Mouse (Mus musculus) kidney, embryonic 15.5 days (tissue): ENCODE measurements around the gene Asb16. TPM values are rescaled to one million over a fixed set of nuclear protein-coding genes. Genes with fewer than 3 reads are reported as not detected.

ENCODE experiments used
- ATAC-seq: fragments of 200-750 bp; cut with Nextera tagmentation; replicated peaks from 2 replicates; pipeline ENCODE4 v1.8.0; 2017; ENCODE audit warnings: moderate TSS enrichment; ENCODE audit not compliant: low FRiP score
- H3K27ac ChIP-seq: fragments of 300-500 bp; sonication (generic); 2 replicates; pipeline ENCODE4 v1.5.1; 2015; ENCODE audit warnings: mild to moderate bottlenecking, inconsistent platforms
- H3K27me3 ChIP-seq: fragments of 300-500 bp; sonication (generic); 2 replicates; pipeline ENCODE4 v1.6.1; 2015; ENCODE audit warnings: inconsistent platforms
- H3K36me3 ChIP-seq: fragments of 300-500 bp; sonication (generic); 2 replicates; pipeline ENCODE4 v1.6.1; 2015; ENCODE audit warnings: inconsistent platforms
- H3K4me1 ChIP-seq: fragments of 300-500 bp; sonication (generic); 2 replicates; pipeline ENCODE4 v1.6.1; 2015; ENCODE audit warnings: inconsistent platforms
- H3K4me2 ChIP-seq: fragments of 300-500 bp; sonication (generic); 2 replicates; pipeline ENCODE4 v1.6.1; 2015; ENCODE audit warnings: moderate library complexity, mild to moderate bottlenecking, inconsistent platforms
- H3K4me3 ChIP-seq: fragments of 300-500 bp; sonication (generic); replicated peaks from 2 replicates; pipeline ENCODE4 v1.5.1; 2015; ENCODE audit warnings: mild to moderate bottlenecking, inconsistent platforms
- H3K9ac ChIP-seq: fragments of 300-500 bp; sonication (generic); 2 replicates; pipeline ENCODE4 v1.6.1; 2015; ENCODE audit warnings: mild to moderate bottlenecking, inconsistent platforms
- H3K9me3 ChIP-seq: fragments of 300-500 bp; sonication (generic); replicated peaks from 2 replicates; pipeline ENCODE4 v1.6.1; 2016; ENCODE audit warnings: inconsistent platforms
- WGBS: fragments of 180-500 bp; shearing (Covaris S2); methylation state at CpG from one replicate; pipeline ENCODE4 v1.1.7; 2015; ENCODE audit warnings: mixed read lengths; 5-methylcytosine and 5-hydroxymethylcytosine counted together
- polyA plus RNA-seq: library from polyadenylated mRNA; unstranded; fragments of >200 nt; fragmentation: Nextera tagmentation; extraction: Ambion mirVana; gene quantifications from 2 replicates; pipeline ENCODE4 v1.2.1, GENCODE M21; 2015

Gene Asb16
- polyA plus RNA-seq, 1 experiment from 2014 or later: 0.10 TPM

DNA sequence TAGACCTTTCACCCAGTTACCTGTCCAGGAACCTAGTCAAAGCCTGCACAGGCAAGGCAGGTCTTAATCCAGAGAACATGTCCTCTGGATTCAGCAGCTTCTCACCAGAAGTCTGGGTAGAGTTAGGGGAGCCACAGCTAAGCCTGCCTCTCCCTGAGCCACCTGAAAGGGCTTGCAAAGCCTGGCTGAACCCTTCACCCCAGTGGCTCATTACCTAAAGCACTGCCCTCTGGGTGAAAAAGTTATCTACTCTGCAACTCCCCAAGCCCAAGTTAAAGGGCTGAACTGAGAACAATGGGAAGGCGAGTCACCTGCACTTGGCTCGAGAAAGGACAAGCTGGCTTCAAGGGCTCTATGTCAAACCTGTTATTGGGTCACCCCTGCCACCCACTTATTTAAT is 35.6 kb downstream of the Asb16 start:
- H3K4me3 ChIP-seq: no peak overlapping the region
- H3K27me3 ChIP-seq: no peaks in the 10 kb centered on the region
- 47% methylated on average over 2 of the region's 2 CpGs for WGBS
- no peaks in the 10 kb centered on the region for H3K9me3 ChIP-seq
- no peak overlapping the region for H3K9ac ChIP-seq
- peaks cover 10% of the 10 kb centered on the region for H3K4me1 ChIP-seq
- H3K4me2 ChIP-seq: no peak overlapping the region
- H3K36me3 ChIP-seq: peaks cover 32% of the 10 kb centered on the region
- H3K27ac ChIP-seq: no peak overlapping the region
- no peak for ATAC-seq

DNA sequence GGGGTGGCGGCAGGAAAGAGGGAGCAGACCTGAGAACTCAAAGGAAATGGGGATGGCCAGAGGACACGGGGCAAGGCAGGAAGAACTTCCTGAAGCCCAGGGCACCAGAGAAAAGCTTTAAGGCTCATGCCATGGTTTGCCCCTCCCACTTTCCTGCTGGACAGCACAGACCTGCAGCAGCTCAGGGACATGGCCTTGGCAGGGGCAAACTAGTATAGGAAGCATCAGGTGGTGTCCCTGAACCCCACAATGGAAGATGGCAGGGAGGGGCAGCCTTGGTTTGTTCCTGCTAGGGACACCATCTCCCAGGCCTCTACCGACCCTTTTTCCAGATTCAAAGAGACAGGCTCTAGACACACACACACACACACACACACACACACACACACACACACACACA is 36.8 kb downstream of the Asb16 start:
- 58% methylated on average over 3 of the region's 3 CpGs for WGBS

DNA sequence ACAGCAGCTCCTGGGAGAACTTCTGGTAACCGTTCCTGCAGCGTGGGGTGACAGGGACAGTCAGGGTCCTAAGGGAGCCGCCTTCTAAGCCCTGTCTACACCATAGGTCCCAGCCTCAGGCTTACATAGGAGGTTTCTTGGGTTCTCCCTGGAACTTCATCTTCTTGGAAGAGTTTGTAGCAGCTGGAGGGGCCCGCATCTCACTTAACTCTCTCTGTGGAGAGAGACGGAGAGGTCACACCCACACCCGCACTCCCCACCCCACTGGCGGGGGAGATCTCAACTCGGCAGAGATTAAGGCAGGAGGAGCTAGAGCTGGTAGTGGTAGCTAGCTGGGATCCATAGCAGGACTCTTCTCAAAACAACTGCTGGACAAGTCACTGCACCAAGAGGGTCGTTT is 39.6 kb downstream of the Asb16 start:
- WGBS: 91% methylated on average over 9 of the region's 9 CpGs
- Histone ChIP-seq H3K9me3 (no peaks in the 10 kb centered on the region), H3K27ac (no peak overlapping the region), H3K27me3 (no peaks in the 10 kb centered on the region), H3K36me3 (peaks cover 63% of the 10 kb centered on the region), H3K4me3 (no peak overlapping the region), H3K9ac (no peak overlapping the region), H3K4me1 (peaks cover 33% of the 10 kb centered on the region), H3K4me2 (no peak overlapping the region)
- no peak for ATAC-seq

More for the DNA sequence above, 36.8 kb downstream of the Asb16 start:
- no peak overlapping the region for H3K4me2 ChIP-seq
- no peak overlapping the region for H3K9ac ChIP-seq
- H3K4me3 ChIP-seq: no peak overlapping the region
- no peak for ATAC-seq
- no peaks in the 10 kb centered on the region for H3K9me3 ChIP-seq
- H3K27me3 ChIP-seq: no peaks in the 10 kb centered on the region
- peaks cover 42% of the 10 kb centered on the region for H3K36me3 ChIP-seq
- H3K27ac ChIP-seq: no peak overlapping the region
- H3K4me1 ChIP-seq: peaks cover 22% of the 10 kb centered on the region

DNA sequence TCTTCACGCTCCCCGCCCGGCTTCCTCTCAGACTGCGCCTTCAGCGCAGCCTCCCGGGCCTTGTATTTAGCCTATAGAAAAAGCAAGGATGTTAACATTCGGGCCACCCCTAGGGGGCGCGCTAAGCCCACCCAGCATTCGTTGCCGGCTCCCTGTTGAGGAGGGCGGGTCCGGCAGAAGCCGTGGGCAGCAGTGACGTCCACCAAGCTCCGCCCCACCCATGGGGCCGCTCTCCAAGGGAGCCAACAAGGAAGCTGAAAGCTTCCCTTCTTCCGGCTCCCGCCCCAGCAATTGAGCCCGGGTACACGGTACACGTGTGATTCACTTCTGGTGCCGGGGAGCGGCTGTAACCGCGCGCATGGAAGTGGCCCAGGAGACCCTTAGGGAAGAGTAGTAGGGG is 40.4 kb downstream of the Asb16 start:
- peak overlapping the region; percentile 38 for H3K4me3 ChIP-seq
- no peaks in the 10 kb centered on the region for H3K27me3 ChIP-seq
- peaks cover 72% of the 10 kb centered on the region for H3K36me3 ChIP-seq
- peak overlapping the region; percentile 8; the same call in 1 of the 2 replicates for H3K9ac ChIP-seq
- peaks cover 33% of the 10 kb centered on the region for H3K4me1 ChIP-seq
- peak; percentile 96 for ATAC-seq
- no peaks in the 10 kb centered on the region for H3K9me3 ChIP-seq
- H3K27ac ChIP-seq: peak overlapping the region; percentile 63
- under 1% methylated on average over 27 of the region's 27 CpGs for WGBS
- peak overlapping the region; percentile 59 for H3K4me2 ChIP-seq

DNA sequence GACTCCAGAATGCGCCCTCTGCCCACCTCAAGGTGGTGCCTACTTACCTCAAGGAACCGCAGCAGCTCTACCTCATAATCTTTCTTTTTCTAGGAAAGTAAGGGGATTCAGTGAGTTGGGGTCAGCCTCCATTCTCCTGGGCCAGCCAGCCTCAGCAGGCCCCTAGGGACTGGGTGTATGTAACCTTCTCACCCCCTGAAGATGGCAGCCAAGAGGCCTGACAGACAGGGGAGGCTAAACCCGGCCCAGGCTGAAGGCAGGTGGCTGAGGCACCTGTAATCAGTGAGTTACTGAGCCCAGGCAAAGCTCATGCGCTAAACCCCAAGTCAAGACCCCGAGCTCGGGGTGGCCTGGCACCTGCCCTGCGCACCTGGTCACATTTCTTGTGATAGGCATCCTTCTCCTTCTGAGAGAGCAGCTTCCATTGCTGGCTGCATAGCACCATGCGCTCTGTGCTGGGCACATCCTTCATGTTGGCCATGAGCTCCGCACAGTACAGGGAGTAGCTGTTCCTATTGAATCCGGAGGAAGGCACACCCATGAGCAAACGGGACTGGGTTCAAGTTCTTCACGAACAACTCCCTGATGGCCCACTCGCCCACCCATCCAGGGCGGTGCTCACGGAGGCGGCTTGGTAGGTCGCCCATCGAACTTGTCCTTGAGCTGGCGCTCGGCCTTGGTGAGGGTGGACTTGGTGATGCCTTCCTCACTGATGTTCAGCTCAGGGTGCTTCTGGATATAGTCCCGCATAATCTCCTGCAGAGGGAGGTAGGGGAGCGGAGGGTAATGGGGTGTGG is 41.5 kb downstream of the Asb16 start:
- Histone ChIP-seq H3K27me3 (no peaks in the 10 kb centered on the region), H3K4me3 (peak overlapping the region; percentile 38), H3K9me3 (no peaks in the 10 kb centered on the region), H3K9ac (peak overlapping the region; percentile 8; the same call in 1 of the 2 replicates), H3K4me1 (peaks cover 33% of the 10 kb centered on the region), H3K4me2 (peak overlapping the region; percentile 59), H3K36me3 (peaks cover 82% of the 10 kb centered on the region), H3K27ac (peak overlapping the region; percentile 63)
- 86% methylated on average over 22 of the region's 22 CpGs for WGBS
- no peak for ATAC-seq

DNA sequence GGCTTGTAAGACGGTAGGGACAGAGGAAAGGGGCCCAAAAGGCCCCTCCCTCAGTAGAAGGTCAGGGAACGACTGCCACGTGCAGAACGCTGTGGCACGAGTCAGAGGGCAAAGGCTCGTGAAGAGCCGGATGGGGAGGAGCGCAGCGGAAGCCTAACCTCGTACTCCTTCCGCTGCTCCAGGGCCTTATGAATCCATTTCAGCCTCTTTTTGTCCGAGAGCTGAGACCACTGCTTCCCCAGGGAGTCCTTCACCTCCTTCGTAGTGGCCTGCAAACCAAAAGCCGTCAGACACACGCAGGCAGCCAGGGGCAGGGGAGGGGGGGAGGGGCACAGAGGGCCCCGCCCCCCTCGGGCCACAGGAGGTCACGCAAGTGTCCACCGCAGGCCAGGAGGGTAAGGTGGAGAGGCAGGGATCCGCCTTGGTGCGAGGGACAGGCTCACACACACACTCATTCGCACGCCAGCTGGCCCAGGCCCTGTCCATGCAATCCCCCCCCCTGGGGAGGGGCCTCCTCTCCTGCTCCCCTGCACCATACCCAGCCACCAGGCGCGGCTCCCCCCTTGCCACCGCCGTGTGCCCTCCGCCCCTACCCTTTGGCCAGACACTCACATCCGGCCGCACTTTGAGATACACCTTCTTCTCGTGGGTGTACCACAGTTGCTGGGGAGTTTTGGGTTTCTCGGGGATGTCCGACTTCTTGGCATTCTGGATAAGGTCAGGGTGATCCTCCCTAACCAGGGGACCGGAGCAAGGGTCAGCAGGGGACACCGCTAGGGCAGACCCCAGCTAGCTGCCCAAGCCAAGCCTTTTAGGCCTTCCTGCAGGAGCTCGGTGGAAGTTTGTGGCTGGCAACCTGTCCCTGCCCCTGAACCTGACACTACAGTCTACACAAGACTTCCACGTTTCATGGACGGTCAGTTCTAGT is 42.5 kb downstream of the Asb16 start:
- 34% methylated on average over 38 of the region's 38 CpGs for WGBS

DNA sequence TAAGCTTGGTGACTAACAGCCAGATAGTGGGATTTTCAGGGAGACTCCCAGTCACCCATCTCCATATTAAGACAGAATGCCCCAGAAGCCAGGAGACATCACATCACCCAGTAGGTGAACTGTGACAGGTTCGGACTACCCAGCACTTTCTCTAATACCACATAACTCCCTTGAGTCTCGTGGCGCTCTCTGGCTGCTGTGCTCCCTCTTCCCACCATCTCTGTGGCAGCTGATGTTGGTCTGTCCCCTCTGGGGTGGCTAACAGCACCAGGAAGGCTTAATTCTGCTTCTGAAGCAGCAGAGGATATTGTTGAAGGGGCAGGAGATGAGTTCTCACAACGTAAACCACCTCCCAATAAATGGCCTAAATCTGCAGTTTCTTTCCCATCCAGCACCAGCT is 43.4 kb downstream of the Asb16 start:
- peaks cover 74% of the 10 kb centered on the region for H3K36me3 ChIP-seq
- no peak overlapping the region for H3K4me2 ChIP-seq
- no peak for ATAC-seq
- no peak overlapping the region for H3K9ac ChIP-seq
- H3K4me1 ChIP-seq: peaks cover 42% of the 10 kb centered on the region
- H3K9me3 ChIP-seq: no peaks in the 10 kb centered on the region
- no peak overlapping the region for H3K4me3 ChIP-seq
- WGBS: 87% methylated on average over 4 of the region's 4 CpGs
- no peaks in the 10 kb centered on the region for H3K27me3 ChIP-seq
- no peak overlapping the region for H3K27ac ChIP-seq

More for the DNA sequence above, 42.5 kb downstream of the Asb16 start:
- Histone ChIP-seq H3K9me3 (no peaks in the 10 kb centered on the region), H3K9ac (no peak overlapping the region; the same call in 1 of the 2 replicates), H3K4me3 (no peak overlapping the region), H3K27me3 (no peaks in the 10 kb centered on the region), H3K4me2 (peak overlapping the region; percentile 24; the same call in 1 of the 2 replicates), H3K4me1 (peaks cover 40% of the 10 kb centered on the region), H3K36me3 (peaks cover 84% of the 10 kb centered on the region), H3K27ac (0 out of 2 replicates have a peak overlapping the region, but pooled peaks have one; percentile 6)
- no peak for ATAC-seq

DNA sequence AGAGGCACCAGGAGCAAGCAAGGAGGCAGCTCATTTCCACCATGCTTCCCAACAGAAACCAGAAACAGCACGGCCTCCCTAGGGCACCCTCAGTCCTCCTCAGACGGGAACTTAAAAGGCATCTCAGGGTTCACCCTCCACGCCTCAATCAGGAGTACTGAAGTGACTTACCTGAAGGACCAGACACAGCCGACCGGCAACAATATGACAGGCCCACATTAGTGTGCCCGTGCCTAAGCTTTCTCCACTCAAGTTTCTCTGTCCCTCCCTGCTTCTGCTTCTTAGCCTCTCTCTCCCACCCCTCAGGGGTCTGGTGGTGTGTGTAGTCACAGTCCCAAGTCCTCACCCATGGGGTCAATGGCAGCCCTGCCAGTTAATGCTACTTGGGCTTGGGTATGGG is 44.0 kb downstream of the Asb16 start:
- Histone ChIP-seq H3K4me1 (peaks cover 42% of the 10 kb centered on the region), H3K36me3 (peaks cover 68% of the 10 kb centered on the region), H3K9me3 (no peaks in the 10 kb centered on the region), H3K9ac (no peak overlapping the region), H3K4me2 (no peak overlapping the region), H3K27me3 (no peaks in the 10 kb centered on the region), H3K4me3 (no peak overlapping the region), H3K27ac (no peak overlapping the region)
- WGBS: 88% methylated on average over 6 of the region's 6 CpGs
- ATAC-seq: no peak

DNA sequence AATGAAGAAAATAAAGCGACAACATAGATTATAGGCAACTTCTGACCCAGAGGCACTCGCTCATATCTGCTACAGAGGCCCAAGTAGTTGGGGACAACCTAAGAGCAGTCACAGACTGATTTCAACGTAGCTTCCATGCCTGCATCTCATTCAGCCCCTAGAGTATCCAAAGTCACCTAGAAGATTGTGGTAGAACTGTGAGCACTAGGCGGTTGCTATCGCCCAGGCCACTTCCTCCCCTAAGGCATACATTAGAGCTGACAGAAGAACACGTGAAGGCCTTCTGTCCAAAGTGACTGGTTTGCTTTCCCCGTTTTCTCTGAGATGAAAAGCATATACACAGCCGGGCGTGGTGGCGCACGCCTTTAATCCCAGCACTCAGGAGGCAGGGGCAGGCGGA is 45.8 kb downstream of the Asb16 start:
- peaks cover 58% of the 10 kb centered on the region for H3K36me3 ChIP-seq
- no peaks in the 10 kb centered on the region for H3K27me3 ChIP-seq
- ATAC-seq: no peak
- H3K27ac ChIP-seq: no peak overlapping the region
- no peak overlapping the region for H3K4me3 ChIP-seq
- H3K4me1 ChIP-seq: peaks cover 35% of the 10 kb centered on the region
- 89% methylated on average over 12 of the region's 12 CpGs for WGBS
- H3K9me3 ChIP-seq: no peaks in the 10 kb centered on the region
- no peak overlapping the region for H3K4me2 ChIP-seq
- H3K9ac ChIP-seq: no peak overlapping the region

DNA sequence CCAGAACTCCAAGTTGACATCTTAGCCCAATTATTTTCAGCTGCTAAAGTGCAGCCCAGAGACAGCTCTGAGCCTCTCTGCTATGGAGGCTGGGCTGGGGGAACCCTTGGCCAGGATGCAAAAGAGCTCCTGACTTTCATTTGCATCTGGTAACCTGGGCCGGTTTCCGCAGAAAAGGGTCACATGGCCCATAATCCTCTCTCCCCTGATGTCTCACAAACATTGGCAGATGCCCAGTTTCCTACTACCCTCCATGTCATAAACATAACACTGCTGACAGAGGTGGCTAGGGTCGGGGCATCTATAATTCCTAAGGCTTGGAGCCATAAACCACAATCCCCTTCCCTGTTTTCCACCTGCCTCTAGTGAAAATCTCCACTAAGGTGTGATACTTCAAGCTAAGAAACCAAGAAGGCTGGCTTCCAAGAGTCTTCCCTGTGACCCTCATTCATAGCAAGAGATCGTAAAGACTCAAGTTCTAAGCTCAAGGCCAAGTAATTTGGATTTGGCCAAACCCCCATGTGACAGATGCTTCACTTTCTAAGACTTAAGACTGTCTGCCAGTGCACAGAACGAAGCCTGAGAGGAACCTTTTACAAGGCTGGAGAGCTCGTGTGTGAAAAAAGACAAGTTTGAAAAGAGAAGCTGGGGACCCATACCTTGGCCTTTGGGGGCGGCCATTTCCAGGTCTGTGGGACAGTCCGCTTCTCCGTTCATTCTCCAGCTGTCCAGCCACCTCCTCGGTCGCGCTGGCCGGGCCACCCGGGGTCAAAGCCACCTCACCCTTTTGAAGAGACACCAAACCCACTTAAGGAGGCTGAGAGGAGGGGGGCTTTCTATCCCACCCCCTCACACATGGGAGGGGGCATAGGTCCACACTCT is 47.4 kb downstream of the Asb16 start:
- peak overlapping the region; percentile 100 for H3K9ac ChIP-seq
- no peaks in the 10 kb centered on the region for H3K9me3 ChIP-seq
- no peak for ATAC-seq
- H3K4me2 ChIP-seq: peak overlapping the region; percentile 89
- H3K4me3 ChIP-seq: peak overlapping the region; percentile 100
- H3K36me3 ChIP-seq: peaks cover 43% of the 10 kb centered on the region
- H3K27me3 ChIP-seq: no peaks in the 10 kb centered on the region
- H3K4me1 ChIP-seq: peaks cover 26% of the 10 kb centered on the region
- H3K27ac ChIP-seq: peak overlapping the region; percentile 99
- WGBS: 13% methylated on average over 14 of the region's 14 CpGs

DNA sequence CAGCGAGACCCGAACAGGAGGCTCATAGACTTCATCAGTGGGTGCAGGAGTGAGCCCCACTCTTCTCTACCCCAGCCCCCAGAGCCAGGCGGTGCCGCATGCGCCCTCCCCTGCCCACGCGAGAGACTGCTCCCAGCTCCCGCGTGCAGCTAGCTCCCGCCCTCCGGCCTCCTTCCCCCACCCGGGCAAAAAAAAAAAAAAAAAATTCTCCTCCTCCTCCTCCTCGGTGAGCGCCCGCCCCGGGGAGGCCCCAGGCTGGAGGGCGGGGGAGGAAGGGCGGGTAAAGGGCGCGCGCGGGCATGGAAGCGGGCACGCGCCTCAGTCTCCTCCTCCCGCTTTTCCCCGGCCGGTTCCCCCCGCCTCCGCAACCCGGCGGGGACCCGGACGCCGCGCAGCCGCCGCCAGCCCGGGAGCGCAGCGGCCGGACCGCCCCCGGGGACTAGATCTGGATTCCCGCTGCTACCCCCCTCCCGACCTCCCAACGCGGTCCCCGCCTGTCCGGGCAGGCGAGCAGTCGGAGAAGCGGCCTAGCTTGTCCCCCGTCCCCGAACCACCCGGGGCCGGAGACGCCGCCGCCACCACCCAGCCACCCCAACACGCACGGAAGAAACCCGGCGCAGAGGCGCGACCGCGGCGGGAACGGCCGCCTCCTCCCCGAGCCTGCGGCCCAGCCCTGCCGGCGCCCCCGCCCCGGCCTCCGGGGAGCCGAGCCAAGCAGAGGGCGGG is 48.2 kb downstream of the Asb16 start:
- ATAC-seq: peak; percentile 27; the same call in 1 of the 2 replicates
- H3K9ac ChIP-seq: peak overlapping the region; percentile 100
- no peaks in the 10 kb centered on the region for H3K27me3 ChIP-seq
- peaks cover 41% of the 10 kb centered on the region for H3K36me3 ChIP-seq
- H3K4me1 ChIP-seq: peaks cover 23% of the 10 kb centered on the region
- peak overlapping the region; percentile 100 for H3K4me3 ChIP-seq
- H3K9me3 ChIP-seq: no peaks in the 10 kb centered on the region
- peak overlapping the region; percentile 89 for H3K4me2 ChIP-seq
- WGBS: under 1% methylated on average over 67 of the region's 80 CpGs
- peak overlapping the region; percentile 99 for H3K27ac ChIP-seq
